Mouse (Mus musculus) embryo, embryonic 10.5 days (tissue): ENCODE data around the gene Znrf4.

ENCODE experiments used
- DNase-seq: peaks from one replicate; pipeline ENCODE4 v3.0.0-alpha.2; 2015; ENCODE audit warnings: low spot score

Gene Znrf4

DNA sequence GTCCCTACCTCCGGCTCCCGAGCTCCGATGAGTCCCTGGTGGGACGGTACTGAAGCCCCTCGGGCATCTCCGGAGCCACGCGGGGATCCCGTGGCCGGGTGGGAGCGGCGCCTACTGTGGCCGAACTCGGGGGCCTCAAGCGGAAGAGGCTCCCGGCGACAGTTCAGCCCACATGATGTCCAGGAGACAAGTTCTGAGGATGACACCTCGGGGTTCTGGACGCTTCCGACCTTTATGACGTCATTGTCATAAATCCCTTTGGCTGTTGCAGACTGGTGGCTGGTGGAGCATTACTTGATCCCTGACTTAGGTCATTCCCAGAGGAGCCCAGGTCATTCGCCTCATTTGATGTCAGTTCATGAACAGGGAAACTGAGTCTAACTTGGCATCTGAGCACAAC lies at the start of gene Znrf4:
Znrf4 (minus strand) TSS at position 122 of the 400 bp plus-strand sequence.
- no peak for DNase-seq

GRCm38 (mm10) chr17:56561866-56562265 lies 49.6 kb upstream of the Znrf4 start:
- no peak for DNase-seq

DNA sequence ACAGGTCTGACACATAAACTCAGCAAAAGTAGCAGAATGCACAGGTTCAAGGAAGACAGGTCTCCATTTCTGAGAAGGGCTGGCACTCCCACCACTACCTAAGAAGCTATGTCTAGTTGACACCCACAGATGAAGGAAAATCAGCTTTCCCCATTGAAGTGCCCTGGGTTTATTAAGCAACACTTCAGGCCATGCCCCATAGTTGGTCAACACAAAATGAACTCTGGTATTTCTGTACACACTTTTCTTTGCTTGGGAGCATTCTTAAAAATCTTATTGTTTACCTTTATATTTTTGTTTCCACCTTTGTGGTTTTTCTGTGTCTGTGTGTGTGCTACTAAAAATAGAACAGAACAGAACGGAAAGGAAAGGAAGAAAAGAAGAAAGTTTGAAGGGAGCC lies 47.9 kb upstream of the Znrf4 start:
- no peak for DNase-seq

GRCm38 (mm10) chr17:56559386-56559785 lies 47.2 kb upstream of the Znrf4 start:
- no peak for DNase-seq

- peak; percentile 81 for DNase-seq
Observed at GRCm38 (mm10) chr17:56558448-56558847, 46.2 kb upstream of the Znrf4 start.

DNA sequence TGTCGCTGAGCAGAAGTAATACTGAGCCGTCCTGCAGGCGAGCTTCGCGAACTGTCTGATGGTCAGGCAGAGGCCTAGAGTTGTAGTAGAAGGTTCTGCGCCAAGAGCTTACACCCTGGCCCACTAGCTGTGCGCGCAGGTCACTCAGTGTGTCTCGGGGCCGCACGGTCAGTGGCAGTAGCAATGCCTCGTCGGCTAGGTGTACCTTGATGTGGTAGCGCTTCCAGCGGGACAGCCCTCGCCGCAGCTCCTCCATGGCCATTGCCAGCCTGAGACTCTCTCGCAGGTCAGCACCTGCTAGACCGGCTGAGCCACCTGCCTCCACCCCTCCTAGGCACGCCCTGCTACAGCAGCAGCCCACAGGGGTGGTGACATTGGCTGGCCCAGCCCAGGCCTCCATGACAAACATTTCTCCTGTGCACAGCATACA lies 41.9 kb upstream of the Znrf4 start, which contains the start of gene Gm20219:
Gm20219 (minus strand) TSS at position 266 of the 430 bp plus-strand sequence.
- no peak for DNase-seq

DNA sequence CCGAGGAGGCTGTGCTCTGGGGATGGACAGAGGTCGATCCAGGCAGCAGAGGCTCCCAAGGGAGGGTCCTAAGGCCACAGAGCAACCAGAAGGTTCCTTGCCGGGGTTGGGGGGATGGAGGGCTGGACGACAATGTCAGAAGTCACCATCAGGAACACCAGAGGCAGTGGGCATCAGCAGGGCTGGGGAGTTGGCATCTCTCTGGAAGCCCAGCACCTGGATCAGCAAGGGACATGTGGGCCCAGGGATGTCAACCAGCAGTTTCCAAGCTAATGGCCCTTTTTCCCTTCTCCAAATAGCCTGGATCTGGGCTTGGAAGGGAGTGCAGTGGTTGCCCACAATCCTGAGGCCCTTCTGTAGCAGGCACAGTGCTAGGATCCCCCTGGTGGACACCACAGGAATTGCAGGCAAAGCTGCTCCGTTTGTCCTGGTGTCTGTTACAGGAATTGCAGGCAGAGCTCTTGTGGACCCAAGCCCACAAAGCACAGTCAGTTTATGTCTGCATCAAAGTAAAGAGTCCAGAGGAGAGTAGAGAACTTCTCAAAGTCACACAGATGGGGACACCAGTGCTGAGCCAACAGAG lies 40.6 kb upstream of the Znrf4 start:
- peak; percentile 90 for DNase-seq

DNA sequence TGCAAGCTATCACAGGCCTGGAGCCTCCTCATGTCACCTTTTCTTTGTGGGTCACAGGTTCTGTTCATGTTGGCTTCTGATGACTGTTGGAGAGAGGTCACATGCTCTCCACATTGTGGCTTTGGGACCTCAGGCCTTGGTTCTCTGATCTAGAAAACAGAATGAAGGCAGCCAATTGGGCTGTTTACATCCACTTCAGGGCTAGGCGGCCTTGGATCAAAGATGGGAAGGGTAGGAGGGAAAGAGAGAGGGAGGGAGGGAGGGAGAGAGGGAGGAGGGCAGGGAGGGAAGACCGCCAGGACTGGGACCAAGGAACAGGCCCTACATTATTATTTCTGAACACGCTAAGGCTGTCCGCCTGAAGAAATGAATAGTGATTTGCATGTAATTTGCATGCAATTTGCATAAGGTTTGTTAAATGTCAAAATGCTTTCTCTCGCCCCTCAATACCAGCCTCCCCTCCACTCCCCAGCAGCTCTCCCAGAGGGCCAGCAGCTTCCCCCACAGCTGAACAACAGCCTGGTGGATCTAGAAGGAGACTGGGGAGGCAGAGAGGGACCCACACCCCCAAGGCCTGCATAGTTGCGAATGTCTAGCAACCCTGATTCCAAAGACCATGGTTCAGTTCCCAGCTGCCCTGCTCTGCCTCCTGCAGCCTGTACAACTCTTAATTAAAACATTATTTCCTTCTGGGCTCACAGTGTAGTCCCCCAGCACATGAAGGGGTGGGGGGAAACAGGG lies 39.8 kb upstream of the Znrf4 start:
- DNase-seq, result no peak

DNA sequence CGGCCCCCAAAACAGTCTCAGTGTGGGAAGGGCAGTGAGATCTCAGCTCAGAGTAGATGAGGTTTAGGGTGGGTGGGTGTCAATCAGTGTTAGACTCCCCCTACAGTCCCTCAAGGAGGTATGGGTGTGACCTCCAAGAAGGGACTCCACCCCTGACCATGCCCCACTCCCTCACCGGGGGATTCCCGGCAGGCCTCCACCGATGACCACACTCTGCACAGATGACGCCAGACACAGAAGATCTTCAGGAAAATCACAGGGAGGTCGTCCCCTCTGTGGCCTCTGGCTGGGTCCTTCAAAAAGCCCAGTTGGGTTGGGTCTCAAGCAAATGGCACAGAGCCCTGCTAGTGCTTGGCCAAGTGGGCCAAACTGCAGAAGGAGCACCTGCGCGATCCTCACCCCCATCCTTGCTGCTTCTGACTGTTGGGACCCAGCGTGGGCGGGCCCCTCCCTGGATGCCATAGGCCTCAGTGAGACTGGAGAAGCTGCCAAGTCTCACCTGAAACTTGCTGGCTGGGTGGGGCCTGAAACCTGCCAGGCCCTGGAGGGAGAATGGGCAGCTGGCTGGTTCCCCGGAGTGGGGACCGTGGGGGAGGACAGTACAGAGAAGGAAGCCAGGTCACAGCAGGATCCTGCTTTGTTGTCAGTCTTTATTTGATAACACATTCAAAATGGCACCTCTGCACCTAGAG lies 38.7 kb upstream of the Znrf4 start:
- DNase-seq, result no peak

DNA sequence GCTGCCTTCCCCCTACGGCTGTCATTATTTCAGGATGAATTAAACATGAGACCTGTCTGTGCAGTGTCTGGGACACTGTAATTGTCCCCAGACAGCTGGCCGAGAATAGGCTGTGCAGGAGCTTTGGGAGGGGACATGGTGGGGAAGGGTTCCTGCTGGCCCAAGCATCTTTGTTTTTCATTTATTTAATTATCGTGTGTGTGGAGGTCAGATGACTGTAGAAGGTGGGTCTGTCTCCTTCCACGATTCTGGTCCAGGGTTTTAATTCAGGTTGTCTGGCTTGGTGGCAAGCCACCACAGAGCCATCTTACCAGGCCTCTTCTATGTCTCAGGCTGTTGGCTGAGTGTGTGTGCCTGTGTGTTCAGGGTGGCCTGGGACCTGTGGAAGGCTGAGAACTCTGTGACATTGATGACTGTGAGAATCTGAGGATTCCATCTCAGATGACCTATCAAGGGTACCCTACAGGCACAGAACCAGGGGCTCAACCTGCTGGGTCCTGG lies 36.4 kb upstream of the Znrf4 start:
- DNase-seq, result no peak

DNA sequence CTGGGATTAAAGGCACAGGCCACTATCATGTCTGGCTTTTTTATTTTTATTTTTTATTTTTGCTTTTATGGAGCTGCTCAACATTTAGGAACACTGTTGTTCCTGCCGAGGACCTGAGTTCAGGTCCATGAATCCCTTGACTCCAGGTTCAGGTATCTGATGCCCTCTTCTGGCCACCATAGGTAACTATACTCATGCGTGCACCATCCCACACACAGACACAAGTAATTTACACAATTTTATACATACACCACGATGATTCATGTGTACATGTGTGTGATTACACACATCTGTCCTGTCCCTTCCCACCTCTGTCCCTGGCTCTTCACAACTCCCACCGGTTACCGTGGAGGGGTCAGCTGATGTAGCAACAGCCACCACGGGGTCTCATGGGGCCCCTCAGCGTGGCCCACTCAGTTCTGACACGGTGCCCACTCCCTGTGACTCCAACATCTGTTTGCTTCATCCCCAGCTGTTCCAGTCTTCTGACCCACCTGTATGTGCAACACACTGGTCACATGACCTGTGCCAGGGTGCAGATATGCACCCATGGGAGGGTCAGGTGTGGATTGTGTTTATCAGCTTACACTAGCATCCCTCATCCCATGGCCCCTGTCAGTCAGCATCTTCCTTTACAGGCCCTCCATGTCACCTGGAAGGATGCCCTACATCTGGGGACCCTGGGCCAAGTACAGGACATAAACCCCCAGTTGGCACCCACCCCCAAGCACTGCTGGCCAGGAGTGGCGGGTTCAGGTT lies 35.8 kb upstream of the Znrf4 start:
- DNase-seq, result no peak

GRCm38 (mm10) chr17:56547116-56547845 lies 35.0 kb upstream of the Znrf4 start:
- no peak for DNase-seq

GRCm38 (mm10) chr17:56546576-56546975 lies 34.3 kb upstream of the Znrf4 start:
- no peak for DNase-seq

DNA sequence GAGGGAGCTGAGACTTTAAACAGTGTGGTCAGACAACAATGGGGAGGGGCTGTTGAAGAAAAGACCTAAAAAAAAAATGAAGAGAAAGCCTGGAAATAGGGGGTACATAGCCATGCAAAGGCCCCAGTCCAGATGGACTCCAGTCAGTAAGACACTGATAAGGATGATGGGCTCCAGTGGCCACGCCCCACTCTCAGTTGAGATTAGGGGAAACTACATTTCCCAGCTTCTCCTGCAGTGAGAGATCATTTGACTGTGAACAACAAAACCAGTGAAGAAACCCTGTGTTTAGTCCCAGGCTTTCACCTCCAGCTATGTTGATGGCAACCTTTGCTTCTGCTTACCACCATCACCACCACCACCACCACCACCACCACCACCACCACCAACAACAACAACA lies 33.7 kb upstream of the Znrf4 start:
- no peak for DNase-seq

DNA sequence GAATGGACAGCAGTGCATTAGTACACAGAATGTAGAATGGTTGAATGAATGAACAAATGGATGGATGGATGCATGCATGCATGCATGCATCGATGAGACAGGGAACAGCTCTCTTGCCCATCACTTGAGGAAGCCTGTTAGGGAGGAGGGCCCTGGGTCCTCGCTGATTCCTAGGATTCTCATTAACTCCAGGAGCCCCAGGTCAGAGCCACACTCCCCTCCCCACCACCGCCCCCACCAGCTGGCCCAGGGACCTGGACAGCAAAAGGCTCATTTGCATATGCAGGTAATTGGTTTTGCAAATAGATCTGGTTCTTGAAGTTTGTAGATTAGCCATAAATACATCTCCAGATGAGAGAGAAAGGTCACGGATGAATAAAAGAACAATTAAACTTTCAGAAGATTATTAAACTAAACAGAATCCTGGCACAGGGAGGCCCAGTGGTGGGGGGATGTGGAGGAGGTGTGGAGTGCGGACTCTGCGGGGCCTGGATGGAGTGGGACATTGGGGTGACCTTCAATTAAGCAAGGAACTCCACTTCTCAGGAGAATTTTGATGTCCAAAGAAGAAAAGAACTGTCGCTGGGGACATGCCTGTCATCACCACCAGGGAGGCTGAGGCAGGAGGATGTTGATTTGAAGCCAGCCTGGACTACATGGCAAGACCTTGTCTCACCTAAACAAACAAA lies 32.6 kb upstream of the Znrf4 start:
- no peak for DNase-seq

GRCm38 (mm10) chr17:56543684-56544224 lies 31.5 kb upstream of the Znrf4 start:
- no peak for DNase-seq

- DNase-seq, result no peak
Observed at GRCm38 (mm10) chr17:56542736-56543135, 30.5 kb upstream of the Znrf4 start.

DNA sequence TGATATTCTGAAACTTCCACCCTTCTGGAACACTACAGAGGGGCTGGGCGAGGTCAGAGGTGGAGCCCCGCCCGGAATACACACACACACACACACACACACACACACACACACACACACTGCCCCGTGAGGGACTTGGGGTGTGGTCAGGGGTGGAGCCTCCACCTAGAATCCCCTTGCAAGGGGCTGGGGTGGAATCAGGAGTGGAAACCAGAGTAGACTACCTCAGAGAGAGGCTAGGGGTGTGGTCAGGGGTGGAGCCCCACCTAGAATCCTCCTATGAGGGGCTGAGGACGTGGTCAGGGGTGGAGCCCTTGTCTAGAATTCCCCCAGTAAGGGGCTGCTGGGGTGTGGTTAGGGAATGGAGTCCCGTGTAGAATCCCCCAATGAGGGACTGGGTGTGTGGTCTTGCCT lies 28.3 kb upstream of the Znrf4 start:
- DNase-seq, result no peak

- peak; percentile 55 for DNase-seq
Observed at GRCm38 (mm10) chr17:56537912-56538311, 25.7 kb upstream of the Znrf4 start.

DNA sequence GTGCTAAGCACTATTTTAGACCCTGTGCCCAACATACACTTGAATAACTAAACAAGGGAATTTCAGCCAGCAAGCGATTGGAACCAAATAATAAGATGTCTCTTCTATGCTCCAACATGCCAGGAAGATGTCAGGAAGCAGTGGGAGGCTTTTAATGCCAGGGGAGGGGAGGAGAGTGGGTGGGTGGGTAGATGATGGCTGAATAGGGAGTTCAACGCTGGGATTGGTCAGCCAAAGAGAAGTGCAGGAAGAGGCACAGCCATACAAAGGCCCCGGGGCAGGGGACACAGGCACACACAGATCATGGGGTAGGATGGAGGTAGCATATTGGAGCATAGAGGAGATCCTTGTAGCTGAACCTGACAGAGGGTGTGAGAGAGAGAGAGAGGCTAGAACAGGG lies 24.6 kb upstream of the Znrf4 start:
- no peak for DNase-seq

DNA sequence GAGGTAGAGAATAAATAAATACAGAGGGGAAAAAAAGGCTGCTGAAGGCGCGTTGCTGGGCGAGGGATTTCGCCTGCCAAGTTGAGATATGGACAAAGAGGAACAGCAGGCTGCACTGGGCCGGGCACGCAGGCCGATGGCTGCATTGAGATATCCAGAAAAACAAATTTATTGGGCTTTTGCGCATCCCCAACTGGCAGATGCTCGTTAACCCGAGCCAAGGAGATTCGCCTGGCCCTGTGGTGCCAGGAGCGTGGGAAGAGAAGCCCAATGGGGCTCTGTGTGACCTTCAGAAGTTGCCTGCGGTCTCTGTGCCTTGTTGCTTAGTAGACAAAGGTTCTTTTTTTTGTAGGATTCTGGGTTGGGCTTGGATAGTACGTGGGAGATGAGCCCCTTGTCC lies 24.0 kb upstream of the Znrf4 start:
- no peak for DNase-seq
